Mouse (Mus musculus): ENCODE measurements at regions not wholly inside any gene's neighbourhood (a gene's known extent, or its start where the extent isn't known, plus 50 kb on each side); places are given as distances from the start of the nearest gene placed in this dataset.
A peak's percentile ranks its signal among the peaks of the same experiment; 100 is the strongest.

GRCm38 (mm10) chrX:162266769-162267168 is 107.2 kb upstream of the Nhs start:
- no peak overlapping the region for H3K4me3 ChIP-seq (ENCODE audit: low read depth, low read length)
- H3K36me3 ChIP-seq (ENCODE audit: control insufficient read depth, insufficient read depth, low read length), result no peaks in the 10 kb centered on the region
- H3K9ac ChIP-seq (replicated peaks; ENCODE audit: low read depth, low read length), result no peak overlapping the region
- no peaks in the 10 kb centered on the region for H3K9me3 ChIP-seq (ENCODE audit: control insufficient read depth, low read depth, low read length)
- no peak overlapping the region for H3K4me2 ChIP-seq (replicated peaks; ENCODE audit: low read depth, low read length)
- 62% methylated on average over 1 of the region's 1 CpGs for WGBS
- no peaks in the 10 kb centered on the region for H3K27me3 ChIP-seq (ENCODE audit: control insufficient read depth, insufficient read depth, low read length)
- no peaks in the 10 kb centered on the region for H3K4me1 ChIP-seq (ENCODE audit: control insufficient read depth, insufficient read depth, low read length)
- no peak overlapping the region for H3K27ac ChIP-seq (ENCODE audit: low read length)
- ATAC-seq (ENCODE audit: insufficient number of reproducible peaks, insufficient read depth, low FRiP score, low read depth), result peak; percentile 23; the same call in 1 of the 2 replicates

DNA sequence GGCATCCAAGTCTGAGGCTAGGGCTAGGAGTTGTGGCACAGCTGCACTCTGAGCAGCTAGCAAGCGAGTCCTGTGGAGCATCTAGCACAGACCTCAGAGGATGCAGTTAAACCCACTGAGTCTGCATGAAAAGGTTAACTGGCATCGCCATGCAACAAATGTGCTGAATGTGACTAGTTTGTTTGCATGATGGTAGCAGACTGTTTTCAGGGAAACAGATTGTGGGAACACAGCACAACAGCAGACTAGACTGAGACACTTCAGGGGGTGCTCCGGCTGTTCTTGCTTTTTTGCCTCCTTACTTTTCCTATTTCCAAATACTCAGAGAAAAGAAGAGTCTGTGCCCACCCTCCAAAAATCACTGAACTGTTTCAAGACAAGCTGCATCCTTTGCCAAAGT is 97.9 kb upstream of the Nhs start:
- Histone ChIP-seq H3K9ac (replicated peaks; ENCODE audit: low read depth, low read length) (no peak overlapping the region), H3K9me3 (ENCODE audit: control insufficient read depth, low read depth, low read length) (no peaks in the 10 kb centered on the region), H3K4me3 (ENCODE audit: low read depth, low read length) (no peak overlapping the region), H3K4me1 (ENCODE audit: control insufficient read depth, insufficient read depth, low read length) (no peaks in the 10 kb centered on the region), H3K4me2 (replicated peaks; ENCODE audit: low read depth, low read length) (no peak overlapping the region), H3K36me3 (ENCODE audit: control insufficient read depth, insufficient read depth, low read length) (no peaks in the 10 kb centered on the region), H3K27me3 (ENCODE audit: control insufficient read depth, insufficient read depth, low read length) (no peaks in the 10 kb centered on the region), H3K27ac (ENCODE audit: low read length) (no peak overlapping the region)
- WGBS, result 82% methylated on average over 3 of the region's 3 CpGs
- no peak for ATAC-seq (ENCODE audit: insufficient number of reproducible peaks, insufficient read depth, low FRiP score, low read depth)

DNA sequence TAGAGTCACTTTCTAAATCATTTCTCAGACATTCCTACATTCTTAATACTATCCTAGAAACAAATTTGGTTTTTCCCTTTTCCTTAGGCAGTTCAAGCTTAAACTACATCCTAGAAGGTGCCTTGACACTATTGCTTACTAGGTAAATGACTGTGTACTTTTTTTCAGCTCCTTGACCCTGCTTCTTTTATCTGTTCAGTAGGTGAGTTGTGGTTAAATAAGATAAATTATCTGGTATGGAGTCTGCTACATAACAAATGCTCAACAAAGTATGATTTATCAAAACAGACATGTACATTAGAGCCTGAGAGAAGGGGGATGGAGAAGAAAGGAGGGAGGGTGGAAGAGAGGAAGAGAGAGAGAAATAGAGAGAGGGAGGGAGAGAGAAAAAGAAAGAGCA is 96.3 kb upstream of the Nhs start:
- Histone ChIP-seq H3K4me3 (ENCODE audit: low read depth, low read length) (no peak overlapping the region), H3K9ac (replicated peaks; ENCODE audit: low read depth, low read length) (no peak overlapping the region), H3K27me3 (ENCODE audit: control insufficient read depth, insufficient read depth, low read length) (no peaks in the 10 kb centered on the region), H3K27ac (ENCODE audit: low read length) (no peak overlapping the region), H3K4me2 (replicated peaks; ENCODE audit: low read depth, low read length) (no peak overlapping the region), H3K36me3 (ENCODE audit: control insufficient read depth, insufficient read depth, low read length) (no peaks in the 10 kb centered on the region), H3K9me3 (ENCODE audit: control insufficient read depth, low read depth, low read length) (no peaks in the 10 kb centered on the region), H3K4me1 (ENCODE audit: control insufficient read depth, insufficient read depth, low read length) (no peaks in the 10 kb centered on the region)
- no peak for ATAC-seq (ENCODE audit: insufficient number of reproducible peaks, insufficient read depth, low FRiP score, low read depth)

GRCm38 (mm10) chrX:162241291-162241690 is 81.8 kb upstream of the Nhs start:
- Histone ChIP-seq H3K4me2 (replicated peaks; ENCODE audit: low read depth, low read length) (no peak overlapping the region), H3K9me3 (ENCODE audit: control insufficient read depth, low read depth, low read length) (no peaks in the 10 kb centered on the region), H3K27me3 (ENCODE audit: control insufficient read depth, insufficient read depth, low read length) (no peaks in the 10 kb centered on the region), H3K36me3 (ENCODE audit: control insufficient read depth, insufficient read depth, low read length) (no peaks in the 10 kb centered on the region), H3K9ac (replicated peaks; ENCODE audit: low read depth, low read length) (no peak overlapping the region), H3K4me3 (ENCODE audit: low read depth, low read length) (no peak overlapping the region), H3K27ac (ENCODE audit: low read length) (no peak overlapping the region), H3K4me1 (ENCODE audit: control insufficient read depth, insufficient read depth, low read length) (no peaks in the 10 kb centered on the region)
- no peak for ATAC-seq (ENCODE audit: insufficient number of reproducible peaks, insufficient read depth, low FRiP score, low read depth)
- WGBS, result 57% methylated on average over 3 of the region's 3 CpGs

- Histone ChIP-seq H3K27ac (ENCODE audit: low read length) (no peak overlapping the region), H3K36me3 (ENCODE audit: control insufficient read depth, insufficient read depth, low read length) (no peaks in the 10 kb centered on the region), H3K9me3 (ENCODE audit: control insufficient read depth, low read depth, low read length) (no peaks in the 10 kb centered on the region), H3K4me3 (ENCODE audit: low read depth, low read length) (no peak overlapping the region), H3K4me2 (replicated peaks; ENCODE audit: low read depth, low read length) (no peak overlapping the region), H3K27me3 (ENCODE audit: control insufficient read depth, insufficient read depth, low read length) (no peaks in the 10 kb centered on the region), H3K9ac (replicated peaks; ENCODE audit: low read depth, low read length) (no peak overlapping the region), H3K4me1 (ENCODE audit: control insufficient read depth, insufficient read depth, low read length) (no peaks in the 10 kb centered on the region)
- ATAC-seq (ENCODE audit: insufficient number of reproducible peaks, insufficient read depth, low FRiP score, low read depth), result no peak
- WGBS, result 78% methylated on average over 5 of the region's 5 CpGs
These were observed 76.0 kb upstream of the Nhs start for GRCm38 (mm10) chrX:162235552-162235951.

- ATAC-seq (ENCODE audit: insufficient number of reproducible peaks, insufficient read depth, low FRiP score, low read depth), result no peak
- Histone ChIP-seq H3K36me3 (ENCODE audit: control insufficient read depth, insufficient read depth, low read length) (no peaks in the 10 kb centered on the region), H3K4me2 (replicated peaks; ENCODE audit: low read depth, low read length) (no peak overlapping the region), H3K27me3 (ENCODE audit: control insufficient read depth, insufficient read depth, low read length) (no peaks in the 10 kb centered on the region), H3K9me3 (ENCODE audit: control insufficient read depth, low read depth, low read length) (no peaks in the 10 kb centered on the region), H3K4me1 (ENCODE audit: control insufficient read depth, insufficient read depth, low read length) (no peaks in the 10 kb centered on the region), H3K9ac (replicated peaks; ENCODE audit: low read depth, low read length) (no peak overlapping the region), H3K4me3 (ENCODE audit: low read depth, low read length) (no peak overlapping the region), H3K27ac (ENCODE audit: low read length) (no peak overlapping the region)
- 48% methylated on average over 2 of the region's 2 CpGs for WGBS
These were observed 51.3 kb upstream of the Nhs start for GRCm38 (mm10) chrX:162210848-162211247.

All from stomach, embryonic 14.5 days (tissue).